Mouse (Mus musculus) layer of hippocampus, adult 2 months (tissue): ENCODE measurements around the gene C1qbp. TPM values are rescaled to one million over a fixed set of nuclear protein-coding genes. Genes with fewer than 3 reads are reported as not detected.

ENCODE experiments used
- DNase-seq, 2 experiments: peaks; one replicate each; pipeline ENCODE4 v3.0.0; 2022; ENCODE audit warnings: low spot score in 2 of 2
- H3K27ac ChIP-seq: fragments of 200-600 bp; 2 replicates; pipeline ENCODE4 v1.8.1; 2022
- H3K4me3 ChIP-seq: fragments of 200-600 bp; 2 replicates; pipeline ENCODE4 v1.8.1; 2022; ENCODE audit warnings: mild to moderate bottlenecking
- CTCF ChIP-seq: fragments of 200-600 bp; conservative IDR thresholded peaks from 2 replicates; pipeline ENCODE4 v1.8.1; 2022; ENCODE audit warnings: antibody characterized with exemption, mild to moderate bottlenecking, moderate library complexity
- long read RNA-seq, 2 experiments: library from polyadenylated mRNA; stranded (forward); transcript quantifications; one replicate each; pipeline ENCODE4 v2.0.0; 2021; ENCODE audit warnings: borderline mapping rate in 2 of 2
- total RNA-seq, 2 experiments: library from RNA; stranded (reverse); gene quantifications; 2 replicates each; pipeline ENCODE4 v1.2.3; 2021

C1qbp gene
- total RNA-seq: 10 to 100 TPM; 97.1 to 99.5 TPM
- long read RNA-seq, experiment 1, transcript C1qbp-201 (6 exons, 1,175 nt): major isoform, 57 of 65 reads
- long read RNA-seq, experiment 1, partial matches to known transcripts: 2 of 65 reads
- long read RNA-seq, experiment 1, other reads (novel, unspliced or antisense): 6 of 65 reads
- long read RNA-seq, experiment 2, transcript C1qbp-201 (6 exons, 1,175 nt): major isoform, 80 of 89 reads
- long read RNA-seq, experiment 2, partial matches to known transcripts: 8 of 89 reads
- long read RNA-seq, experiment 2, other reads (novel, unspliced or antisense): 1 of 89 reads

- peak; percentile 91 to 97 for DNase-seq
- H3K27ac ChIP-seq: peak within 1 kb of the TSS; percentile 94
- H3K4me3 ChIP-seq: peak within 1 kb of the TSS; percentile 94
- peak; percentile 96 for TF ChIP-seq CTCF
Measured at GRCm38 (mm10) chr11:70982557-70983228, at the start of gene C1qbp. Gene C1qbp (minus strand): TSS chr11:70983026.

- Histone ChIP-seq H3K27ac (peak overlapping the region; percentile 97), H3K4me3 (peak overlapping the region; percentile 67)
- DNase-seq: no peak
- no peak for TF ChIP-seq CTCF
Measured at GRCm38 (mm10) chr11:71032070-71032469, 49.2 kb upstream of the C1qbp start.

GRCm38 (mm10) chr11:71029403-71030118 lies 46.7 kb upstream of the C1qbp start:
- no peak for DNase-seq
- peak; percentile 66 for TF ChIP-seq CTCF
- Histone ChIP-seq H3K27ac (no peak overlapping the region), H3K4me3 (no peak overlapping the region)

GRCm38 (mm10) chr11:71028280-71028679 lies 45.5 kb upstream of the C1qbp start:
- DNase-seq: no peak
- Histone ChIP-seq H3K27ac (no peak overlapping the region), H3K4me3 (no peak overlapping the region)
- TF ChIP-seq CTCF: no peak

- peak; percentile 7; the same call in 1 of the 2 replicates for TF ChIP-seq CTCF
- Histone ChIP-seq H3K4me3 (peak within 1 kb of the TSS; percentile 82), H3K27ac (peak within 1 kb of the TSS; percentile 94)
- peak; percentile 97 to 100 for DNase-seq
Measured at GRCm38 (mm10) chr11:71019201-71020068, 36.6 kb upstream of the C1qbp start, which contains the start of the genes Mis12 and Derl2. Gene Mis12 (plus strand): TSS chr11:71019611. Gene Derl2 (minus strand): TSS chr11:71019841.

GRCm38 (mm10) chr11:71018416-71019200 lies 35.8 kb upstream of the C1qbp start:
- peak overlapping the region; percentile 82 for H3K4me3 ChIP-seq
- TF ChIP-seq CTCF: no peak
- DNase-seq: no peak
- H3K27ac ChIP-seq: peak overlapping the region; percentile 94

- Histone ChIP-seq H3K27ac (no peak overlapping the region), H3K4me3 (no peak overlapping the region)
- TF ChIP-seq CTCF: no peak
- no peak for DNase-seq
Measured at GRCm38 (mm10) chr11:71017051-71017450, 34.2 kb upstream of the C1qbp start.

GRCm38 (mm10) chr11:71012743-71013142 lies 29.9 kb upstream of the C1qbp start:
- no peak overlapping the region for H3K27ac ChIP-seq
- no peak for TF ChIP-seq CTCF
- DNase-seq: no peak
- H3K4me3 ChIP-seq: no peak overlapping the region

GRCm38 (mm10) chr11:71008321-71008720 lies 25.5 kb upstream of the C1qbp start:
- TF ChIP-seq CTCF: no peak
- DNase-seq: no peak
- H3K27ac ChIP-seq: no peak overlapping the region
- H3K4me3 ChIP-seq: no peak overlapping the region

GRCm38 (mm10) chr11:71007831-71008230 lies 25.0 kb upstream of the C1qbp start:
- no peak for DNase-seq
- no peak overlapping the region for H3K4me3 ChIP-seq
- TF ChIP-seq CTCF: no peak
- no peak overlapping the region for H3K27ac ChIP-seq

GRCm38 (mm10) chr11:71007026-71007425 lies 24.2 kb upstream of the C1qbp start:
- DNase-seq: no peak
- no peak for TF ChIP-seq CTCF
- Histone ChIP-seq H3K27ac (no peak overlapping the region), H3K4me3 (no peak overlapping the region)
